8 mouse cellular contexts compared by ENCODE assay signal in the genomic region with DNA sequence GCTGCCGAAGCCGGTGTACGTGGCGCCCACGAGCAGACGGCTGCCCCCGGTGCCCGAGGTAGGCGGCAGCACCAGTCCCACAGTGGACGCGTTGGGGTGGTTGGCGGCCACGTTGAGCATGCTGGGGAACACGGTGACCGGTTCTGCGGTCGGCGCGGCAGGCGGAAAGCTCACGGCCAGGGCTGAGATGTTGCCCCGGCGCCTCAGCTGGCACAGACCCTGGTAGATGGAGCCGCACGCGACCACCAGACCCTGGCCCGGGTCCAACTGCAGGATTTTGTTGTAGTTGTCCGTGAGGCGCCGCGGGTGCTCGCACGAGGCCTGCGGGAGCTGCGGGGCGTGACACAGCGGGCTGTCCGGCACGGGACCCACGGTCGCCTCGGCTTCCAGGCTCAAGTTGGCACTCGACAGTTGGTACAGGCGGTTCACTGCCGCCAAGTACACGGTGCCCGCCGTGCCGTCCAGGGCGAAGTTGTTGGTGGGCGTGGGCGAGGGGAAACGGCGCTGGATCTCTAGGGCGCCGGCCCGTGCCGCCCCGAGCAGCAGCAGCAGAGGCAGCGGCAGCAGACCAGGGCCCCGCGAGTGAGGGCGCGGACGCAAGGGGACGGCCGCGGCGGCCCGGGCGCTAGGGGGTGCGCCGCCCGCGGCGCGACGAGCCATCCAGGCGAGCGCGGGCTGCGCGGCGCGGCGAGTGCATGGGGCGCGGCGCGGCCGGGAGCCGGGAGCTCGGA. TPM values are rescaled to one million over a fixed set of nuclear protein-coding genes. Genes with fewer than 3 reads are reported as not detected.
DNase-seq lines count a peak whose midpoint lies in the region; ATAC-seq and TF ChIP-seq lines count a peak whose summit lies in the region.

No protein-coding gene starts in this region.

- H3K36me3 ChIP-seq in ES-E14 (ENCODE audit: control insufficient read depth, insufficient read depth, low read length, poor library complexity, severe bottlenecking): no peaks in the 10 kb centered on the region
- no peaks in the 10 kb centered on the region for H3K36me3 ChIP-seq in heart, embryonic 15.5 days
- no peaks in the 10 kb centered on the region for H3K36me3 ChIP-seq in liver, embryonic 15.5 days (replicated peaks)
- no peaks in the 10 kb centered on the region for H3K36me3 ChIP-seq in stomach, embryonic 16.5 days (ENCODE audit: control insufficient read depth, insufficient read depth, low read length)

- peak overlapping the region; percentile 83 for H3K4me2 ChIP-seq in heart, embryonic 15.5 days
- peak overlapping the region; percentile 80 for H3K4me2 ChIP-seq in liver, embryonic 15.5 days
- H3K4me2 ChIP-seq in stomach, embryonic 16.5 days (ENCODE audit: low read depth, low read length): peak overlapping the region; percentile 84

- H3K9ac ChIP-seq in ES-E14 (ENCODE audit: insufficient read depth, low read depth, low read length, poor library complexity, severe bottlenecking): peak overlapping the region; percentile 50; the same call in 1 of the 2 replicates
- peak overlapping the region; percentile 73 for H3K9ac ChIP-seq in heart, embryonic 15.5 days
- peak overlapping the region; percentile 40; the same call in 1 of the 2 replicates for H3K9ac ChIP-seq in liver, embryonic 15.5 days
- peak overlapping the region; percentile 75 for H3K9ac ChIP-seq in stomach, embryonic 16.5 days (ENCODE audit: low read length)

- peaks cover 2 to 9% of the 10 kb centered on the region in 2 experiments; a peak in 1 of 4 replicates for H3K4me1 ChIP-seq in ES-E14 (ENCODE audit: control insufficient read depth in 2 of 2, insufficient read depth in 2 of 2, low read length in 2 of 2, poor library complexity in 1 of 2)
- peaks cover 42% of the 10 kb centered on the region for H3K4me1 ChIP-seq in bone marrow macrophage, adult 2 months (ENCODE audit: control insufficient read depth, insufficient read depth, low read length)
- H3K4me1 ChIP-seq in heart, embryonic 15.5 days (replicated peaks): peaks cover 67% of the 10 kb centered on the region
- H3K4me1 ChIP-seq in liver, embryonic 15.5 days (replicated peaks): peaks cover 50% of the 10 kb centered on the region
- H3K4me1 ChIP-seq in stomach, embryonic 16.5 days (ENCODE audit: control insufficient read depth, insufficient read depth, low read length): peaks cover 56% of the 10 kb centered on the region

- TF ChIP-seq POLR2A in bone marrow macrophage, adult 2 months (IDR thresholded peaks at IDR 0.05; ENCODE audit: borderline replicate concordance, low read depth, low read length): no peak

- H3K27me3 ChIP-seq in heart, embryonic 15.5 days: peaks cover 31% of the 10 kb centered on the region
- H3K27me3 ChIP-seq in liver, embryonic 15.5 days: peaks cover 82% of the 10 kb centered on the region
- H3K27me3 ChIP-seq in stomach, embryonic 16.5 days (ENCODE audit: control insufficient read depth, insufficient read depth, low read length): peaks cover 8% of the 10 kb centered on the region

- DNase-seq in layer of hippocampus, adult 11-12 months (ENCODE audit: low spot score): peak; percentile 49
- no peak for DNase-seq in layer of hippocampus, adult 18-20 months (ENCODE audit: low spot score in 2 of 2)
- no peak for DNase-seq in ES-E14 (ENCODE audit: low read depth, low spot score)
- no peak for DNase-seq in frontal cortex, postnatal 25 days (ENCODE audit: low spot score in 2 of 2)

- H3K4me3 ChIP-seq in ES-E14 (ENCODE audit: insufficient read depth in 1 of 2, low read depth in 1 of 2, low read length in 2 of 2, poor library complexity in 1 of 2, severe bottlenecking in 1 of 2): peak overlapping the region; percentile 52 to 68
- peak overlapping the region; percentile 94 for H3K4me3 ChIP-seq in bone marrow macrophage, adult 2 months (ENCODE audit: insufficient read depth, low read length)
- H3K4me3 ChIP-seq in heart, embryonic 15.5 days: peak overlapping the region; percentile 64
- peak overlapping the region; percentile 59 for H3K4me3 ChIP-seq in liver, embryonic 15.5 days (replicated peaks)
- peak overlapping the region; percentile 70 for H3K4me3 ChIP-seq in stomach, embryonic 16.5 days (replicated peaks; ENCODE audit: low read length)

- H3K27ac ChIP-seq in ES-E14 (ENCODE audit: insufficient read depth, low read depth, low read length, poor library complexity, severe bottlenecking): no peak overlapping the region
- H3K27ac ChIP-seq in bone marrow macrophage, adult 2 months (ENCODE audit: insufficient read depth, low read depth, low read length): peak overlapping the region; percentile 55
- H3K27ac ChIP-seq in heart, embryonic 15.5 days: peak overlapping the region; percentile 81
- no peak overlapping the region for H3K27ac ChIP-seq in liver, embryonic 15.5 days (replicated peaks)
- H3K27ac ChIP-seq in stomach, embryonic 16.5 days (ENCODE audit: low read length): peak overlapping the region; percentile 72

- in situ Hi-C loops in ES-E14 (cut with MboI; ENCODE audit: low sequenced_read_pairs in 2 of 2, unreplicated experiment in 2 of 2): no loop called here

- no peak for ATAC-seq in heart, embryonic 15.5 days (replicated peaks; ENCODE audit: insufficient number of reproducible peaks, insufficient read depth, low FRiP score, low read depth)
- peak; percentile 46 for ATAC-seq in liver, embryonic 15.5 days (ENCODE audit: insufficient read depth)
- no peak for ATAC-seq in stomach, embryonic 16.5 days (ENCODE audit: insufficient read depth, low FRiP score)

- under 1% methylated on average over 70 of the region's 93 CpGs for WGBS in heart, embryonic 15.5 days
- WGBS in liver, embryonic 15.5 days (ENCODE audit: insufficient replicate concordance): under 1% methylated on average over 93 of the region's 93 CpGs
- WGBS in stomach, embryonic 16.5 days: under 1% methylated on average over 78 of the region's 93 CpGs

- no peaks in the 10 kb centered on the region for H3K9me3 ChIP-seq in ES-E14 (ENCODE audit: control insufficient read depth, insufficient read depth, low read depth, low read length)
- peaks cover 8% of the 10 kb centered on the region; the same call in 1 of the 2 replicates for H3K9me3 ChIP-seq in heart, embryonic 15.5 days (replicated peaks)
- H3K9me3 ChIP-seq in liver, embryonic 15.5 days (replicated peaks): no peaks in the 10 kb centered on the region
- no peaks in the 10 kb centered on the region for H3K9me3 ChIP-seq in stomach, embryonic 16.5 days (replicated peaks; ENCODE audit: control insufficient read depth, low read length)

- no peak for TF ChIP-seq CTCF in bone marrow macrophage, adult 2 months (IDR thresholded peaks at IDR 0.05; ENCODE audit: low read depth, low read length)

TF ChIP-seq in ES-E14, 5 proteins besides CTCF, POLR2A, EP300 and RAD21:
- TF ChIP-seq HCFC1 (IDR thresholded peaks at IDR 0.05; ENCODE audit: borderline replicate concordance, insufficient read depth, low read length) (no peak), ZC3H11A (IDR thresholded peaks at IDR 0.05; ENCODE audit: borderline replicate concordance, low read depth, low read length) (no peak), CHD2 (IDR thresholded peaks at IDR 0.05; ENCODE audit: low read depth, low read length) (no peak), MAFK (IDR thresholded peaks at IDR 0.05; ENCODE audit: insufficient read depth, low read depth, low read length) (no peak), ZNF384 (IDR thresholded peaks at IDR 0.05; ENCODE audit: low read depth, low read length) (no peak)

RNA-seq across cellular contexts. Expression of gene Plxnd1, which starts 0.5 kb away (rescaled TPM):
- total RNA-seq in layer of hippocampus, adult 18-20 months (2021): 10 to 100 TPM; 22.0 to 23.0 TPM
- 2.6 and 8.7 TPM in 2 replicates for total RNA-seq in ES-E14 (2012; rRNA removed)
- polyA plus RNA-seq in bone marrow macrophage, adult 2 months (2012; ENCODE audit: insufficient read depth, insufficient read length, missing spikeins): 205 and 222 TPM in 2 replicates
- 38.6 and 53.4 TPM in 2 replicates for polyA plus RNA-seq in heart, embryonic 15.5 days (2015; fragmentation: Nextera tagmentation; extraction: Ambion mirVana)
- polyA plus RNA-seq in liver, embryonic 15.5 days (2015; fragmentation: Nextera tagmentation; extraction: Ambion mirVana): 8.1 and 9.7 TPM in 2 replicates
- 27.7 and 28.5 TPM in 2 replicates for polyA plus RNA-seq in stomach, embryonic 16.5 days (2015; fragmentation: Nextera tagmentation; extraction: Ambion mirVana)

RNA-seq across cellular contexts. Expression of gene H1foo, which starts 49.6 kb away (rescaled TPM):
- total RNA-seq in layer of hippocampus, adult 18-20 months (2021): not detected
- not detected in 2 replicates for total RNA-seq in ES-E14 (2012; rRNA removed)
- not detected in 2 replicates for polyA plus RNA-seq in bone marrow macrophage, adult 2 months (2012; ENCODE audit: insufficient read depth, insufficient read length, missing spikeins)
- not detected in 2 replicates for polyA plus RNA-seq in heart, embryonic 15.5 days (2015; fragmentation: Nextera tagmentation; extraction: Ambion mirVana)
- not detected in 2 replicates for polyA plus RNA-seq in liver, embryonic 15.5 days (2015; fragmentation: Nextera tagmentation; extraction: Ambion mirVana)
- not detected in 2 replicates for polyA plus RNA-seq in stomach, embryonic 16.5 days (2015; fragmentation: Nextera tagmentation; extraction: Ambion mirVana)

Comparison
In these comparisons a context has a peak if more than half of its experiments do, and no peak if none do; other contexts are left out.
1. H3K27ac ChIP-seq: peak in bone marrow macrophage, adult 2 months (single experiment), heart, embryonic 15.5 days (single experiment) and stomach, embryonic 16.5 days (single experiment); none in ES-E14 (single experiment) and liver, embryonic 15.5 days (single experiment).
2. Peak in every context shown above with its lines, with median percentiles within 50 percentile points of each other: H3K4me3 ChIP-seq, H3K9ac ChIP-seq and H3K4me2 ChIP-seq.